Mouse (Mus musculus) forebrain, embryonic 16.5 days (tissue): Measurements from ENCODE around the gene Epop. TPM values are rescaled to one million over a fixed set of nuclear protein-coding genes. Genes with fewer than 3 reads are reported as not detected.

Experiments used
- ATAC-seq: fragments of 200-750 bp; cut with Nextera tagmentation; 2 replicates; pipeline ENCODE4 v1.8.0; 2017; ENCODE audit warnings: mild to moderate bottlenecking, moderate library complexity
- H3K27ac ChIP-seq: fragments of 300-500 bp; sonication (generic); 2 replicates; pipeline ENCODE4 v1.5.1; 2014; ENCODE audit warnings: low read length, control low read depth
- H3K27me3 ChIP-seq: fragments of 300-500 bp; sonication (generic); replicated peaks from 2 replicates; pipeline ENCODE4 v1.6.1; 2014; ENCODE audit warnings: low read length; ENCODE audit not compliant: control insufficient read depth, insufficient read depth
- H3K36me3 ChIP-seq: fragments of 300-500 bp; sonication (generic); 2 replicates; pipeline ENCODE4 v1.6.1; 2014; ENCODE audit not compliant: control insufficient read depth, insufficient read depth
- H3K4me1 ChIP-seq: fragments of 300-500 bp; sonication (generic); replicated peaks from 2 replicates; pipeline ENCODE4 v1.6.1; 2014; ENCODE audit warnings: low read length; ENCODE audit not compliant: control insufficient read depth, insufficient read depth
- H3K4me2 ChIP-seq: fragments of 300-500 bp; sonication (generic); 2 replicates; pipeline ENCODE4 v1.6.1; 2014; ENCODE audit warnings: mild to moderate bottlenecking, low read length, control low read depth
- H3K4me3 ChIP-seq: fragments of 300-500 bp; sonication (generic); replicated peaks from 2 replicates; pipeline ENCODE4 v1.5.1; 2014; ENCODE audit warnings: mild to moderate bottlenecking, low read length, control low read depth
- H3K9ac ChIP-seq: fragments of 300-500 bp; sonication (generic); replicated peaks from 2 replicates; pipeline ENCODE4 v1.6.1; 2014; ENCODE audit warnings: low read depth, low read length, control low read depth
- H3K9me3 ChIP-seq: fragments of 300-500 bp; sonication (generic); 2 replicates; pipeline ENCODE4 v1.6.1; 2016; ENCODE audit warnings: low read length; ENCODE audit not compliant: control insufficient read depth
- WGBS: fragments of 180-500 bp; shearing (Covaris S2); extraction: QIAGEN DNeasy Blood & Tissue Kit; methylation state at CpG from one replicate; pipeline ENCODE4 v1.1.7; 2014; 5-methylcytosine and 5-hydroxymethylcytosine counted together
- polyA plus RNA-seq: library from polyadenylated mRNA; unstranded; fragments of >200 nt; fragmentation: Nextera tagmentation; extraction: Ambion mirVana; gene quantifications from 2 replicates; pipeline ENCODE4 v1.2.1, GENCODE M21; 2015

Epop gene
- polyA plus RNA-seq: 2.1 and 2.6 TPM in 2 replicates

DNA sequence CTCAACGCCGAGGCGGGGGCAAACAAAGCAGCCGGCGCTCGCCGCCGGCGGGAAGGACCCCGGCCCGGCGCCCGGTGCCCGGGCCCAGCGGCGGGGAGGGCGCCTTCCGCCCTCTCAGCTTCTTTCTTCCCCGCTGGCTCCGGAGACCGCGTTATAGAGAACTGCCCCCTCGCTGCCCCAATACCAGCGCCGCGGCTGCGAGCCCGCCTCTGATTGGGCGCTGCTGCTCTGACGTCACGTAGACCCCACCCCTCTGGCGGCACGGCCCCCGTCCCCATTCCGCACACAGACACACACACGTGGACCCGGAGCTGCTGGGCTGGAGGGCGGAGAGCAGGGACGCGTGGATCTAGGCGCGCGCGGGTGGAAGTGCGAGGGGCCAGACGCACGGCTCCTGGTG is at the start of gene Epop:
Epop (minus strand) TSS at position 127 of the 400 bp plus-strand sequence.
- WGBS: under 1% methylated on average over 42 of the region's 47 CpGs
- Histone ChIP-seq H3K27me3 (peaks cover 38% of the 10 kb centered on the region), H3K4me2 (peak within 1 kb of the TSS; percentile 77), H3K4me3 (peak within 1 kb of the TSS; percentile 70), H3K27ac (no peak within 1 kb of the TSS), H3K36me3 (no peaks in the 10 kb centered on the region), H3K9me3 (no peaks in the 10 kb centered on the region), H3K4me1 (peaks cover 27% of the 10 kb centered on the region), H3K9ac (peak within 1 kb of the TSS; percentile 80)
- ATAC-seq: peak; percentile 97

DNA sequence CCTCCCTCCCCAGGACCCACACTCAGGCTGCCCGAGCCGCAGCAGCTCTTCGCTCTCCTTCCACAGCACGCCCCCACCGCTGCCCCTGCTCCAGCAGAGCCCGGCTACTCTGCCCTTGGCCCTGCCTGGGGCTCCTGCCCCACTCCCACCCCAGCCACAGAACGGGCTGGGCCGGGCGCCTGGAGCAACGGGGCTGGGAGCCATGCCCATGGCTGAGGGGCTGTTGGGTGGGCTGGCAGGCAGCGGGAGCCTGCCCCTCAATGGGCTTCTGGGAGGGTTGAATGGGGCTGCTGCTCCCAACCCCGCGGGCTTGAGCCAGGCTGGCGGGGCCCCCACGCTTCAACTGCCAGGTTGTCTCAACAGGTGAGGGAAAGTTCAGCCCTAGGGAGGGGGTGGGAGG is 48.8 kb upstream of the Epop start:
- Histone ChIP-seq H3K4me3 (no peak overlapping the region), H3K9me3 (no peaks in the 10 kb centered on the region), H3K27me3 (no peaks in the 10 kb centered on the region), H3K4me1 (peaks cover 24% of the 10 kb centered on the region), H3K36me3 (peaks cover 22% of the 10 kb centered on the region), H3K27ac (no peak overlapping the region), H3K4me2 (no peak overlapping the region), H3K9ac (no peak overlapping the region)
- peak; percentile 30 for ATAC-seq
- WGBS: 46% methylated on average over 15 of the region's 15 CpGs

DNA sequence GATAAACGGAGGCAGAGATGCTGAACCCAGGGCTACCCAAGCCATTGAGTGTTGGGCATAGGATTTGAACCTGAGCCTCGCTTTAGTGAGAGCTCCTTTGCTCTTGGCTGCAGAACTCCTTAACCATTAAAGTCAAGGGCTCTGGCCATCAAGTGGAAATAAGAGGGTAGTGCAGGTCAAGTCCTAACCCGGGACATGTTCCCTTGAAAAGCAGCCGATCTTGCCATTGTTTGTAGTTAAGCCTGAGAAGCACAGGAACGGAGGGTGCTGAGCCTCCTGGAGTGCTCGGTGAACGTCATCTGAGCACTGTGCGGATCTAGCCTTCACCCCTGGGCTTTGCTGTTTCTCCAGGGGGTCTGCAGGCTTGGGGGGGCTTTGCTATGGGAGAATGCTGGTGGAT is 48.3 kb upstream of the Epop start:
- 42% methylated on average over 8 of the region's 8 CpGs for WGBS
- H3K27me3 ChIP-seq: no peaks in the 10 kb centered on the region
- no peak overlapping the region for H3K27ac ChIP-seq
- peaks cover 24% of the 10 kb centered on the region for H3K4me1 ChIP-seq
- no peak overlapping the region for H3K4me3 ChIP-seq
- no peak for ATAC-seq
- no peak overlapping the region for H3K4me2 ChIP-seq
- H3K9ac ChIP-seq: no peak overlapping the region
- H3K9me3 ChIP-seq: no peaks in the 10 kb centered on the region
- peaks cover 23% of the 10 kb centered on the region for H3K36me3 ChIP-seq

DNA sequence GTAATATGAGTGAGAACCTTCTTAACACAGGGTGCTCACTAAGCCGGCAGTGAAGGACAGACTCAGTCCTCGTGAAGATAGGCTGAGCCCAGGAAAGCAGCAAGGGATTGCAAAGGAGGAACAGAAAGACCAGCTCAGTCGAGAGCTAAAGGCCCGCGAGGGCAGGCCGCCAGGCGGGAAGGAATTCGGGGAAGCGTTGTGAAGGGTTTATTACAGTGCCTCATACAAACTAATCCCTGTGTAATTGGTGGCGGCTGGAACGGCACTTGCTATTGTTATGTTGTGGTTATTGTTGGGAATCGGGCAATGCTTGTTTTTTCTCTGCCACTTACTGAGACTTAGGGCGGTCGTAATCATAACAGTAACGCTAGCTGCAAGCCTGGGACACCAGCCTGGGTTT is 47.9 kb upstream of the Epop start:
- H3K9ac ChIP-seq: no peak overlapping the region
- WGBS: 10% methylated on average over 15 of the region's 15 CpGs

DNA sequence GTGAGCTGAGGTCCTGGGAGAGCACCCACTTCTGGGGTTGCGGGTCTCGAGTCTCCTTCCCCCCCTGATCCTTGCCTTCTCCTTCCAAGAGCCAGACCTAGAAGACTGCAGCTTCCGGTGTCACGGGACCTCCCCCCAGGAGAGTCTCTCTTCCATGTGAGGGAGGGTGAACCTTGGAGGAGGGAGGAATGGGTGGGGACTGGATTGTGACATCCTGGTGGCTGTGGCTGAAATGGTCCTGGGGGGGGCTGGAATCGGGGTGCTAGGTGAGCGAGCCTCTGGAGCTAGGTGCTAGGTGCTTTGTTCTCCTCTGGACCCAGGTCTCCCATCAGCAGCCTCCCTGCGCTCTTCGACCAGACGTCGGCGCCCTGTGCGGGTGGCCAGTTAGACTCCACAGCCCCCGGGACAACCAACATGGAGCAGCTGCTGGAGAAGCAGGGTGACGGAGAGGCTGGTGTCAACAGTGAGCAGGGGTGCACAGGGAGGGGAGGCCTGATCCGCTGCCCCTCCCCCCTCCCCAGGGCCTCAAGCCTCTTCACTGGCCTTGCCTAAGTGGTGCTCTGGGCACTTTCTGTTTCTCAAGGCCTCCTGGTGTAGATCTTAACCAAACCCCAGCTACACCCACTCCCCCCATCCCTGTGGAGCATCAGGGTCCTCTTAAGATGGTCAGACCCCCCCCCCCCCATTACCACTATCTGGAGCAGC is 46.7 kb upstream of the Epop start:
- 76% methylated on average over 15 of the region's 15 CpGs for WGBS
- H3K4me1 ChIP-seq: peaks cover 24% of the 10 kb centered on the region
- no peak for ATAC-seq
- H3K4me2 ChIP-seq: no peak overlapping the region
- H3K9ac ChIP-seq: no peak overlapping the region
- peaks cover 29% of the 10 kb centered on the region for H3K36me3 ChIP-seq
- no peaks in the 10 kb centered on the region for H3K9me3 ChIP-seq
- H3K27me3 ChIP-seq: no peaks in the 10 kb centered on the region
- no peak overlapping the region for H3K4me3 ChIP-seq
- no peak overlapping the region for H3K27ac ChIP-seq

More for the DNA sequence above, 47.9 kb upstream of the Epop start:
- H3K4me3 ChIP-seq: no peak overlapping the region
- no peak for ATAC-seq
- H3K9me3 ChIP-seq: no peaks in the 10 kb centered on the region
- H3K36me3 ChIP-seq: peaks cover 27% of the 10 kb centered on the region
- no peak overlapping the region for H3K27ac ChIP-seq
- H3K4me1 ChIP-seq: peaks cover 24% of the 10 kb centered on the region
- H3K27me3 ChIP-seq: no peaks in the 10 kb centered on the region
- no peak overlapping the region for H3K4me2 ChIP-seq

DNA sequence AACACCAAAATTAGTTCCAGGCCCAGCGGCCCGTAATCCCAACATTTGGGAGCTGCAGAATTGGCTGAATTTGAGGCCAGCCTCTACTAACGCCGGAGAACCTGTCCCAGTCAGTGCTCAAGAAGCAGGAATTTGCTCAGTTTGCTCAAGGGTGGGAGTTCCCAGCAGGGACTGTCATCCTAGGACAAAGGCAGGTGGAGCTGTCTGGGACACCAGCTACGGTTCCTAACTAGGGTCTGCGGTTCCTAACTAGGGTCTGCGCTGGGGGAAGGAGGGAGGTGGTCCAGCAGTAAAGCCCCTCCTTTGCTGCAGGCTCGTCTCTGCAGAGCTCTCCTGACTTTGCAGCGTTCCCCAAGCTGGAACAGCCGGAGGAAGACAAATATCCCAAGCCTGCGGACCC is 43.6 kb upstream of the Epop start:
- H3K4me3 ChIP-seq: no peak overlapping the region
- H3K27me3 ChIP-seq: no peaks in the 10 kb centered on the region
- H3K27ac ChIP-seq: no peak overlapping the region
- H3K4me2 ChIP-seq: no peak overlapping the region
- H3K4me1 ChIP-seq: peaks cover 37% of the 10 kb centered on the region
- WGBS: 79% methylated on average over 11 of the region's 11 CpGs
- ATAC-seq: no peak
- no peak overlapping the region for H3K9ac ChIP-seq
- H3K9me3 ChIP-seq: no peaks in the 10 kb centered on the region
- peaks cover 29% of the 10 kb centered on the region for H3K36me3 ChIP-seq

DNA sequence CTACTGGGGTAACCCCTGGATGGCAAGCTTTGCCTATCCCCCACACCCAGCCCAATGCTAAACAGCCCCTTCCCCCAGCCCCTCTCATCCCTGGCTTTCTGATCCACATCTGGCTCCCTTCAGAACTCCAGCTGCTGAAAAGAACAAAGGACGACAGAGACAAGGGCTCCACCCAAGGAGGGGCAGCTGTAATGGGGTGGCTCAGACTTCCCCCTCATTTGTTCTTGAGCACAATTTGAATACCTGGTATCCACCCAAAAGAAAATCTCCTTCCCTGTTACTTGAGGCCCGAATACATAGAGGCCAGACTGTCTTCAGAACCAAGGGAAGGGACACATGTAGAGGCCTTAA is 41.6 kb upstream of the Epop start:
- no peak overlapping the region for H3K9ac ChIP-seq
- H3K4me3 ChIP-seq: no peak overlapping the region
- WGBS: 48% methylated on average over 2 of the region's 2 CpGs
- peaks cover 32% of the 10 kb centered on the region for H3K36me3 ChIP-seq
- H3K4me1 ChIP-seq: peaks cover 21% of the 10 kb centered on the region
- no peaks in the 10 kb centered on the region for H3K27me3 ChIP-seq
- no peaks in the 10 kb centered on the region for H3K9me3 ChIP-seq
- H3K27ac ChIP-seq: no peak overlapping the region
- no peak for ATAC-seq
- H3K4me2 ChIP-seq: no peak overlapping the region

DNA sequence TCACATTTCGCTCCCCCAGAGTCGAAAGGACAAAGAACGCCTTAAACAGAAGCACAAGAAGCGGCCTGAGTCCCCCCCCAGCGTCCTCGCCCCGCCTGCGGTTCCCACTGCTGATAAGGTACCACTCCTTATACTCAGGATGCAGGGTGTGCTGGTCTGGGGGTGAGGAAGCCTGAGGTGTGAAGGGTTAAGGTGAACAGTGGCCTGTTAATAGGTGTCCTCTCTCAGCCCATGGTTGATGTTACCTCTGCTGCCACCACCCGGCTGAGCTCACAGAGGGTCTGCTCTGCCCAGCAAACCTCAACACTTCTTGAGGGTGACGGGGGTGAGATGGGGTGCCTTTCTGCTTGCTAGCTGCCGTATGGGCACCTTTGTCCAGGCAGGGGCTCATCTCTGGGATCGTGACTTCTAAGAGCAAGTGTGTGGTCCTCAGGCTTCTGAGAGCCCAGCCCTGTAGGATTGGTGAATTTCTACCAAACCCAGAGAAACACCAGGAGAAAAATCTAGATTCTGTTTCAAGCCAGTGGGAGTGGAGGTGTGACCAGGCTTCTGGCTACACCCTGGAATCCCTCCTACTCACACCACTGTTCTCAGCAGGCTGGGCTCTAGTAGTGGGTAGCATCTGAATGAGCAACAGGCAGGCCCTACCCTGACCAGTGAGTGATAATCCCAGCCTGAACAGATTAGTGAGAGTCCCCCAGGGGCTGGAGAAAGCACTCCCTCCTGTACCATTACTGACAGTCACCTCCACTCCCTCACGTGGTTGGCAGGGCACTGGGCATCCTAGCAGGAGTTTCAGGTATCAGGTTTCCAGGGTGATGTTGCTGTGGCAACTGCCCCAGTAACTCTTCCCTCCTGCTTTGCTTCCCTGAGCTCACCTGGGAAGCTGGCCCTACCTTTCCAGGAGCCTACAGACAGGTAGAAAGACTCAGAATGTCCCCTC is 41.0 kb upstream of the Epop start:
- no peak overlapping the region for H3K4me3 ChIP-seq
- H3K4me1 ChIP-seq: peaks cover 21% of the 10 kb centered on the region
- H3K27me3 ChIP-seq: no peaks in the 10 kb centered on the region
- H3K36me3 ChIP-seq: peaks cover 32% of the 10 kb centered on the region
- no peak for ATAC-seq
- no peak overlapping the region for H3K4me2 ChIP-seq
- WGBS: 62% methylated on average over 13 of the region's 13 CpGs
- H3K27ac ChIP-seq: peak overlapping the region; percentile 23
- no peaks in the 10 kb centered on the region for H3K9me3 ChIP-seq
- no peak overlapping the region for H3K9ac ChIP-seq

DNA sequence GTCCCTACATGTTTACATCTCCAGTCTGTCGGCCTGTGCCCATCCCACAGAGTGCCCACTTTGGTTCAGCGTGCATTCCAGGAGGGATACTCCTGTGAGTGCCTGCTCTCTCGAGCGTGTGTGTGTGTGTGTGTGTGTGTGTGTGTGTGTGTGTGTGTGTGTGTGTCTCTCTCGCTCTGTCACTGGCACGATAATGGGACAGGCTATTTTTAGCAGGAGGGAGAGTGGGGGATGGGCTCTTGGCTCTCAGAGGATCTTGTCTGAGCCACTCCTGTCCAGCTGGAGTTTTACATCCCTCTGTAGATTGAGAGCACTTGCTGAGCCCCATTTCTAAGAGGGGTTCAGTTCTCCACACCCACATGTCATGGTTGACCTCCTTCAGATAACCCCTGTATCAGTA is 40.3 kb upstream of the Epop start:
- no peak overlapping the region for H3K4me2 ChIP-seq
- peaks cover 23% of the 10 kb centered on the region for H3K4me1 ChIP-seq
- no peaks in the 10 kb centered on the region for H3K9me3 ChIP-seq
- no peaks in the 10 kb centered on the region for H3K27me3 ChIP-seq
- peak; percentile 18 for ATAC-seq
- H3K36me3 ChIP-seq: peaks cover 29% of the 10 kb centered on the region
- 23% methylated on average over 6 of the region's 6 CpGs for WGBS
- H3K4me3 ChIP-seq: no peak overlapping the region
- no peak overlapping the region; the same call in 1 of the 2 replicates for H3K27ac ChIP-seq
- H3K9ac ChIP-seq: no peak overlapping the region
